Mouse (Mus musculus) liver, postnatal 0 days (tissue): ENCODE measurements around the gene Prss32. TPM values are rescaled to one million over a fixed set of nuclear protein-coding genes. Genes with fewer than 3 reads are reported as not detected.
A peak's percentile ranks its signal among the peaks of the same experiment; 100 is the strongest.

Experiments used
- ATAC-seq: fragments of 200-750 bp; cut with Nextera tagmentation; 2 replicates; pipeline ENCODE4 v1.8.0; 2017; ENCODE audit warnings: mild to moderate bottlenecking, moderate library complexity
- DNase-seq: peaks from one replicate; pipeline ENCODE4 v3.0.0-alpha.2; 2016
- H3K27ac ChIP-seq: fragments of 300-500 bp; sonication (generic); 2 replicates; pipeline ENCODE4 v1.5.1; 2014; ENCODE audit warnings: antibody characterized with exemption, moderate library complexity, mild to moderate bottlenecking, low read depth
- H3K27me3 ChIP-seq: fragments of 300-500 bp; sonication (generic); 2 replicates; pipeline ENCODE4 v1.6.1; 2014; ENCODE audit warnings: low read length, control low read depth, mixed read lengths; ENCODE audit not compliant: insufficient read depth
- H3K36me3 ChIP-seq: fragments of 300-500 bp; sonication (generic); replicated peaks from 2 replicates; pipeline ENCODE4 v1.6.1; 2014; ENCODE audit warnings: mild to moderate bottlenecking, control low read depth, low read length, moderate library complexity, mixed read lengths; ENCODE audit not compliant: insufficient read depth
- H3K4me1 ChIP-seq: fragments of 300-500 bp; sonication (generic); 2 replicates; pipeline ENCODE4 v1.6.1; 2014; ENCODE audit warnings: antibody characterized with exemption, mild to moderate bottlenecking, control low read depth; ENCODE audit not compliant: insufficient read depth
- H3K4me2 ChIP-seq: fragments of 300-500 bp; sonication (generic); 2 replicates; pipeline ENCODE4 v1.6.1; 2014; ENCODE audit warnings: low read depth, mild to moderate bottlenecking, low read length, moderate library complexity, mixed read lengths
- H3K4me3 ChIP-seq: fragments of 300-500 bp; sonication (generic); 2 replicates; pipeline ENCODE4 v1.5.1; 2014; ENCODE audit warnings: low read depth, low read length
- H3K9ac ChIP-seq: fragments of 300-500 bp; sonication (generic); replicated peaks from 2 replicates; pipeline ENCODE4 v1.6.1; 2014; ENCODE audit warnings: mild to moderate bottlenecking, moderate library complexity
- H3K9me3 ChIP-seq: fragments of 300-500 bp; sonication (generic); 2 replicates; pipeline ENCODE4 v1.6.1; 2016; ENCODE audit warnings: mild to moderate bottlenecking, control low read depth, low read length, mixed read lengths
- CTCF ChIP-seq: sonication (generic); IDR thresholded peaks from 2 replicates; pipeline ENCODE4 v1.5.1; 2016; ENCODE audit warnings: antibody characterized with exemption, low read depth
- EP300 ChIP-seq: IDR thresholded peaks from 2 replicates; pipeline ENCODE4 v1.6.1; 2016; ENCODE audit warnings: antibody characterized with exemption, low read depth, mild to moderate bottlenecking
- WGBS: fragments of 180-500 bp; shearing (Covaris S2); extraction: QIAGEN DNeasy Blood & Tissue Kit; methylation state at CpG from one replicate; pipeline ENCODE4 v1.1.7; 2014; ENCODE audit not compliant: insufficient replicate concordance; 5-methylcytosine and 5-hydroxymethylcytosine counted together
- polyA plus RNA-seq: library from polyadenylated mRNA; unstranded; fragments of >200 nt; fragmentation: Nextera tagmentation; extraction: Ambion mirVana; gene quantifications from 2 replicates; pipeline ENCODE4 v1.2.1, GENCODE M21; 2015

Prss32 gene
- polyA plus RNA-seq, 1 experiment from 2014 or later: not detected

DNA sequence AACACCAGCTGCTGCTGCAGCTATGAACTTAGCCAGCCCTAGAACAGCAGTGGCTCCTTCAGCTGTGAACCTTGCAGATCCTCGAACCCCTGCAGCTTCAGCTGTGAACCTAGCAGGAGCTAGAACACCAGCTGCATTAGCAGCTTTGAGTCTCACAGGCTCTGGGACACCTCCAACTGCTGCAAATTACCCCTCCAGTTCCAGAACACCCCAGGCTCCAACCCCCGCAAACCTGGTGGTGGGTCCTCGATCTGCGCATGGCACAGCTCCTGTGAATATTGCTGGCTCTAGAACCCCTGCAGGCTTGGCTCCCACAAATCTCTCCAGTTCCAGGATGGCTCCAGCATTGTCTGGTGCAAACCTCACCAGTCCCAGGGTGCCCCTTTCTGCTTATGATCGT lies 22.9 kb upstream of the Prss32 start:
- H3K4me2 ChIP-seq: no peak overlapping the region
- ATAC-seq: no peak
- no peak overlapping the region for H3K9ac ChIP-seq
- no peak for DNase-seq
- H3K36me3 ChIP-seq: peaks cover 96% of the 10 kb centered on the region
- H3K4me1 ChIP-seq: no peaks in the 10 kb centered on the region
- no peak overlapping the region for H3K4me3 ChIP-seq
- TF ChIP-seq EP300 (no peak), CTCF (no peak)
- peaks cover 15% of the 10 kb centered on the region for H3K9me3 ChIP-seq
- H3K27ac ChIP-seq: no peak overlapping the region
- WGBS: 94% methylated on average over 5 of the region's 5 CpGs
- no peaks in the 10 kb centered on the region for H3K27me3 ChIP-seq

DNA sequence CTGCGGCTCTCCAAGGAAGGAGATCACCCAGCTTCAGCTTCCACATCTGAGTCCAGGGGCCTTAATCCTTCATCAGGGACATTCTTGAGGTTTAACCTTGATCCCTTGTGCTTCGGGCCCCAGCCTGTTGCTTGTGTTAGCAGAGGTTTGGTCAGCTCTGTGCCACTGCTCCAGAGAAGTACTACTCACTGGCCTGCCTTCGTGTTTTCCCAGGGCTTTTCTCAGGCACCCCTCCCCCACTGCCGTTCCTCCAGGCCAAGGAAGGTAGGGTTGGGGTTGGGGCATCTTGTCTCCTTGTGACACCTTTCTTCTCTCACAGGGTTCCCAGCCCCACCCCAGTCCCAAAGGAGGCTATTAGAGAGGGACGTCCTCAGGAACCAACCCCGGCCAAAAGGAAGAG lies 21.6 kb upstream of the Prss32 start:
- no peak overlapping the region for H3K4me2 ChIP-seq
- DNase-seq (no peak), ATAC-seq (no peak)
- no peak overlapping the region for H3K27ac ChIP-seq
- WGBS: 77% methylated on average over 6 of the region's 6 CpGs
- no peaks in the 10 kb centered on the region for H3K4me1 ChIP-seq
- peaks cover 93% of the 10 kb centered on the region for H3K36me3 ChIP-seq
- H3K4me3 ChIP-seq: no peak overlapping the region
- H3K27me3 ChIP-seq: no peaks in the 10 kb centered on the region
- H3K9ac ChIP-seq: no peak overlapping the region
- TF ChIP-seq EP300: no peak
- H3K9me3 ChIP-seq: peaks cover 15% of the 10 kb centered on the region

DNA sequence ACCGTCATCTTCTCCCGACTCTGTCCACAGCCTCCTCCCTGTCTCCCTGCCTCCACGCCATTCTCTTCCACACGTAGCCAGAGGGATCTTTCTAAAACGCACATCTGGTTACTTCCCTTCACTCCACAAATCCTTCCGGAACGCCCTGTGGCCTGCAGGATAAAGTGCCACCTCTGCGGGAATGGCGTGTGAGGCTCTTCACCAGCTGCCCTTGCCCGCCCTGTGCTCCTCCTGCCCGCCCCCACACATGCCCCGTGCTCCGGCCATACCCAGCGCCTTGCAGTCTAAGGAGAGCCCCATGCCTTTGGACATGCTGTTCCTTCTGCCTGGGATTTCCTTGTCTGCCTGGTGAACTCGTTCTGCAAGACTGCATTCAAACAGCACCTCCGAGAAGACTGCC lies 20.6 kb upstream of the Prss32 start:
- peaks cover 15% of the 10 kb centered on the region for H3K9me3 ChIP-seq
- 0 out of 2 replicates have a peak, but pooled peaks have one; percentile 17 for ATAC-seq
- H3K36me3 ChIP-seq: peaks cover 85% of the 10 kb centered on the region
- TF ChIP-seq CTCF (no peak), EP300 (no peak)
- no peak overlapping the region for H3K9ac ChIP-seq
- no peak overlapping the region for H3K4me3 ChIP-seq
- no peak for DNase-seq
- no peaks in the 10 kb centered on the region for H3K27me3 ChIP-seq
- H3K4me2 ChIP-seq: no peak overlapping the region
- WGBS: 84% methylated on average over 16 of the region's 16 CpGs
- no peak overlapping the region for H3K27ac ChIP-seq
- H3K4me1 ChIP-seq: peaks cover 8% of the 10 kb centered on the region

DNA sequence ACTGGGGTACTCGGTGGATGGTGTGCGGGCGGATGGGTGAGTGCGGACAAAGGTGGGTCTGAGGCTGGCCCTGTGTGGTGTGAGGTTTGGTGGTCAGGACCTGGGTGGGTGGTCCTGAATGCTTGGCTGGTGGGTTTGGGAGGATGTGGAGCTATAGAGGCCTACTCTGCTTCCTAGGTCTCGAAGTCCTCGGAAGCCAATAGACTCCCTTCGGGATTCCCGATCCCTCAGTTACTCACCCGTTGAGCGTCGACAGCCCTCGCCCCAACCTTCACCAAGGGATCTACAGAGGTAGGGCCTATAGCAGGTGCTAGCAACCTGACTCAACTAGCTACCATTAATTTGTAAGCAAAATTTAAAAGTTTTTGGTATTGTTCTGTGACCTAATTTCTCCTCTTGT lies 20.0 kb upstream of the Prss32 start:
- no peak overlapping the region for H3K9ac ChIP-seq
- no peaks in the 10 kb centered on the region for H3K27me3 ChIP-seq
- H3K9me3 ChIP-seq: peaks cover 11% of the 10 kb centered on the region
- DNase-seq: no peak
- 89% methylated on average over 12 of the region's 12 CpGs for WGBS
- no peak overlapping the region for H3K4me2 ChIP-seq
- ATAC-seq: no peak
- no peak overlapping the region for H3K4me3 ChIP-seq
- peaks cover 11% of the 10 kb centered on the region for H3K4me1 ChIP-seq
- no peak for TF ChIP-seq CTCF
- no peak for TF ChIP-seq EP300
- peaks cover 79% of the 10 kb centered on the region for H3K36me3 ChIP-seq
- H3K27ac ChIP-seq: no peak overlapping the region

DNA sequence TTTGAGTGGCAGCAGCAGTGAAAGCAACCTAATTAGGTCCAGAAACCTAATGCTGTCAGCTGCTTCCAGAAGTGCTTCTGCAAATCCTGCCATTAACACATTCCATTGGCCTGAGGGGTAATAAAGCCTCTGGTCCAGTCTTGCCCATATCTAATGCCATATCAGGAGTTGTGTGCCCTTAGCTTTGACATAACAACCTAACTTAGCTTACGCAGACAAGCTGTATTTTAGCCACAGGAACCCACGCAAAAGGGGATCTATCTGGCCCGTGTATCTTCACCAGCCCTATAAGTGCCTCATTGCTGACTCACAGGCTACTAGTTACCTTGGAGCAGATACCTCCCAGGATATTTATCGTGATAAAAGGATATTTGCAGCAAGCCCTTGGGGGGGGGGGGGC lies 18.1 kb upstream of the Prss32 start:
- no peak for ATAC-seq
- no peak for TF ChIP-seq EP300
- no peak for TF ChIP-seq CTCF
- H3K27me3 ChIP-seq: no peaks in the 10 kb centered on the region
- no peak overlapping the region for H3K27ac ChIP-seq
- no peak overlapping the region for H3K4me3 ChIP-seq
- peaks cover 59% of the 10 kb centered on the region for H3K36me3 ChIP-seq
- no peak overlapping the region for H3K4me2 ChIP-seq
- no peak for DNase-seq
- H3K9ac ChIP-seq: no peak overlapping the region
- no peaks in the 10 kb centered on the region; the same call in 1 of the 2 replicates for H3K9me3 ChIP-seq
- whole genome bisulfite sequencing: 82% methylated on average over 4 of the region's 4 CpGs
- peaks cover 15% of the 10 kb centered on the region for H3K4me1 ChIP-seq

DNA sequence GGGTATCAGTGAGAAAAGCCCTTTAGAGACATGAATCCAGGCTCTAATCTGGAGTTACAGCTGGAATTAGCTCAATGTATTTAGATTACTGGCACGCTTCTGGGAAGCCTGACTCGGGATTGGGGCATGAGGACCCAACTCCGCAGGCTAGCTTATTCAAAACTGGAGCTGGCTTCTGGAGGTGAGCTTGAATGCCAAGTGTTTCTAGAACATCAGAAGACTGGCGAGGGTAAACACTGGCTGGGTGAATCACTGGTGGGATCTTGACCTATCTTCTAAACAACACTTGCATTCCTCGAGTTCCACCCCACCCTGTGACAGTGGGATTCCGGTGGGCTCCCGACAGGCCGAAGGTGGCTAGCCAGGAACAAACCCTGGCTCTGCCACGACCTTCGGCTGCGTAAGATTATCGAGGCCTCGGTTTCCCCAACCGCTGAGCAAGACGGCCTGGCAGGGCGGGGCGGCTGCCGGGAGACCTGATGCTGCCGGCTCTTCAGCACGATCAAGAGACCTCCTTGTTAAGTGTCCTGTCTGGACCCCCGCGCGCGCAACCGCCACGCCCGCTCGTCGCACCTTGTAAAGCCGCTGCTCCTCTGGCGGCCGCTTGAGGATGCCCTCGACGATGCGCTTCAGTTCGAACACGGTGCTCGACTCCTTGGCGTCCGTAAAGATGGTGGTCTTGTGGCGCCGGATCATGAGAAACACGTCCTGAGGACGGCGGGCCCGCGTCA lies 15.2 kb upstream of the Prss32 start:
- peak overlapping the region; percentile 83 for H3K27ac ChIP-seq
- peak overlapping the region; percentile 86 for H3K4me3 ChIP-seq
- DNase-seq (peak; percentile 72), ATAC-seq (peak; percentile 71)
- peak overlapping the region; percentile 89 for H3K4me2 ChIP-seq
- TF ChIP-seq CTCF: peak; percentile 33; the same call in 1 of the 2 replicates
- TF ChIP-seq EP300: no peak
- no peaks in the 10 kb centered on the region for H3K27me3 ChIP-seq
- H3K9ac ChIP-seq: peak overlapping the region; percentile 86
- peaks cover 34% of the 10 kb centered on the region for H3K36me3 ChIP-seq
- no peaks in the 10 kb centered on the region; the same call in 1 of the 2 replicates for H3K9me3 ChIP-seq
- under 1% methylated on average over 39 of the region's 47 CpGs for WGBS
- H3K4me1 ChIP-seq: peaks cover 15% of the 10 kb centered on the region
